In genomic region chr15:79347165-79347844, GRCm38 (mm10) we compare ENCODE assay signal across 8 mouse cellular contexts. TPM values are rescaled to one million over a fixed set of nuclear protein-coding genes. Genes with fewer than 3 reads are reported as not detected.
DNase-seq lines count a peak whose midpoint lies in the region; ATAC-seq lines count a peak whose summit lies in the region.

No protein-coding gene starts in this region.

- H3K4me3 ChIP-seq in intestine, embryonic 16.5 days (ENCODE audit: low read length), result peak overlapping the region; percentile 75
- H3K4me3 ChIP-seq in midbrain, embryonic 10.5 days, result peak overlapping the region; percentile 86

- H3K36me3 ChIP-seq in intestine, embryonic 16.5 days (ENCODE audit: control insufficient read depth, insufficient read depth, low read length), result no peaks in the 10 kb centered on the region
- no peaks in the 10 kb centered on the region for H3K36me3 ChIP-seq in midbrain, embryonic 10.5 days

- H3K4me2 ChIP-seq in intestine, embryonic 16.5 days (ENCODE audit: low read depth, low read length), result peak overlapping the region; percentile 77

- peak overlapping the region; percentile 100 for H3K27ac ChIP-seq in intestine, embryonic 16.5 days (ENCODE audit: low read length)
- peak overlapping the region; percentile 89 for H3K27ac ChIP-seq in midbrain, embryonic 10.5 days (replicated peaks)

- peak overlapping the region; percentile 94 for H3K9ac ChIP-seq in intestine, embryonic 16.5 days (ENCODE audit: low read depth, low read length)

- peak; percentile 82 for ATAC-seq in intestine, embryonic 16.5 days
- no peak for ATAC-seq in erythroid progenitor cell, adult 5-6 weeks (replicated peaks; ENCODE audit: low FRiP score, poor library complexity, severe bottlenecking)

- no peaks in the 10 kb centered on the region for H3K27me3 ChIP-seq in intestine, embryonic 16.5 days (replicated peaks; ENCODE audit: control insufficient read depth, insufficient read depth, low read length)
- H3K27me3 ChIP-seq in midbrain, embryonic 10.5 days (ENCODE audit: low read depth, poor library complexity, severe bottlenecking), result peaks cover 46% of the 10 kb centered on the region

- intact Hi-C loops in gastrocnemius, postnatal 36 days (cut with DNase I), result no loop called here
- intact Hi-C loops in left cerebral cortex, postnatal 36 days (cut with DNase I), result no loop called here

- H3K9me3 ChIP-seq in intestine, embryonic 16.5 days (ENCODE audit: control insufficient read depth, low read length), result no peaks in the 10 kb centered on the region
- H3K9me3 ChIP-seq in midbrain, embryonic 10.5 days (replicated peaks), result no peaks in the 10 kb centered on the region

- peaks cover 43% of the 10 kb centered on the region for H3K4me1 ChIP-seq in intestine, embryonic 16.5 days (ENCODE audit: control insufficient read depth, insufficient read depth, low read length)
- H3K4me1 ChIP-seq in midbrain, embryonic 10.5 days, result peaks cover 43% of the 10 kb centered on the region

- WGBS in intestine, embryonic 16.5 days, result under 1% methylated on average over 61 of the region's 61 CpGs
- WGBS in midbrain, embryonic 10.5 days, result under 1% methylated on average over 61 of the region's 61 CpGs

- peak; percentile 94 for DNase-seq in adrenal gland, adult 2 months
- DNase-seq in embryo, embryonic 11 days, result peak; percentile 96
- DNase-seq in gastrocnemius, postnatal 36 days, result peak; percentile 81 to 83
- peak; percentile 80 to 83 for DNase-seq in left cerebral cortex, postnatal 36 days (ENCODE audit: low spot score in 2 of 2)
- DNase-seq in midbrain, embryonic 10.5 days (ENCODE audit: low spot score), result peak; percentile 94
- DNase-seq in right cerebral cortex, postnatal 4 days, result peak; percentile 95

RNA-seq across cellular contexts. Expression of gene Maff, which starts 0.9 kb away (rescaled TPM):
- 1 to 10 TPM; 7.2 to 9.5 TPM for total RNA-seq in adrenal gland, adult 2 months (2021)
- 3.2 and 3.4 TPM in 2 replicates for polyA plus RNA-seq in adrenal gland, adult 2 months (2012; rRNA removed)
- total RNA-seq in gastrocnemius, postnatal 36 days (2021), result 1 to 10 TPM; 3.4 to 4.0 TPM
- polyA plus RNA-seq in intestine, embryonic 16.5 days (2015; fragmentation: Nextera tagmentation; extraction: Ambion mirVana), result 6.0 and 7.1 TPM in 2 replicates
- total RNA-seq in left cerebral cortex, postnatal 36 days (2021), result 1 to 10 TPM; 1.6 to 2.0 TPM
- polyA plus RNA-seq in midbrain, embryonic 10.5 days (2016; fragmentation: Nextera tagmentation; extraction: Ambion mirVana), result 1.3 TPM in 2 replicates
- total RNA-seq in erythroid progenitor cell, adult 5-6 weeks (2015; ENCODE audit: low replicate concordance), result not detected in 2 replicates
- total RNA-seq in erythroid progenitor cell, adult 5-6 weeks (2017; ENCODE audit: low replicate concordance), result not detected in 2 replicates

RNA-seq across cellular contexts. Expression of gene Pla2g6, which starts 19.1 kb away (rescaled TPM):
- 10 to 100 TPM; 26.1 to 30.6 TPM for total RNA-seq in adrenal gland, adult 2 months (2021)
- 47.8 and 50.1 TPM in 2 replicates for polyA plus RNA-seq in adrenal gland, adult 2 months (2012; rRNA removed)
- 10 to 100 TPM; 15.2 to 16.1 TPM for total RNA-seq in gastrocnemius, postnatal 36 days (2021)
- 27.1 and 28.3 TPM in 2 replicates for polyA plus RNA-seq in intestine, embryonic 16.5 days (2015; fragmentation: Nextera tagmentation; extraction: Ambion mirVana)
- total RNA-seq in left cerebral cortex, postnatal 36 days (2021), result 10 to 100 TPM; 21.7 to 25.9 TPM
- polyA plus RNA-seq in midbrain, embryonic 10.5 days (2016; fragmentation: Nextera tagmentation; extraction: Ambion mirVana), result 20.4 and 26.8 TPM in 2 replicates
- 3.8 and 4.3 TPM in 2 replicates for total RNA-seq in erythroid progenitor cell, adult 5-6 weeks (2015; ENCODE audit: low replicate concordance)
- 2.1 and 7.5 TPM in 2 replicates for total RNA-seq in erythroid progenitor cell, adult 5-6 weeks (2017; ENCODE audit: low replicate concordance)

RNA-seq across cellular contexts. Expression of gene Tmem184b, which starts 56.1 kb away (rescaled TPM):
- 10 to 100 TPM; 61.5 to 66.3 TPM for total RNA-seq in adrenal gland, adult 2 months (2021)
- 255 and 262 TPM in 2 replicates for polyA plus RNA-seq in adrenal gland, adult 2 months (2012; rRNA removed)
- total RNA-seq in gastrocnemius, postnatal 36 days (2021), result 10 to 100 TPM; 23.2 to 30.0 TPM
- polyA plus RNA-seq in intestine, embryonic 16.5 days (2015; fragmentation: Nextera tagmentation; extraction: Ambion mirVana), result 43.6 and 46.4 TPM in 2 replicates
- 10 to 100 TPM; 67.6 to 73.5 TPM for total RNA-seq in left cerebral cortex, postnatal 36 days (2021)
- polyA plus RNA-seq in midbrain, embryonic 10.5 days (2016; fragmentation: Nextera tagmentation; extraction: Ambion mirVana), result 56.3 and 58.7 TPM in 2 replicates
- total RNA-seq in erythroid progenitor cell, adult 5-6 weeks (2015; ENCODE audit: low replicate concordance), result 0.84 and 3.6 TPM in 2 replicates
- 0.39 TPM in 1 of 2 replicates, not detected in the other for total RNA-seq in erythroid progenitor cell, adult 5-6 weeks (2017; ENCODE audit: low replicate concordance)

Comparison
In these comparisons a context has a peak if more than half of its experiments do, and no peak if none do; other contexts are left out.
1. RNA of gene Tmem184b, which starts 56.1 kb away (total RNA-seq): 67.6 to 73.5 TPM in left cerebral cortex, postnatal 36 days, 61.5 to 66.3 TPM in adrenal gland, adult 2 months and 23.2 to 30.0 TPM in gastrocnemius, postnatal 36 days; 0.39 to 3.6 TPM in erythroid progenitor cell, adult 5-6 weeks; every median in the first group is over 4 times any median in the second.
2. Peak in every context shown above with its lines, with median percentiles within 50 percentile points of each other: DNase-seq.